Mouse (Mus musculus) left cerebral cortex, postnatal 25 days (tissue): ENCODE data around the gene Heatr5a. TPM values are rescaled to one million over a fixed set of nuclear protein-coding genes. Genes with fewer than 3 reads are reported as not detected.

Experiments used
- DNase-seq, 2 experiments: peaks; one replicate each; pipeline ENCODE4 v3.0.0; 2022; ENCODE audit warnings: low spot score in 2 of 2, mixed read lengths in 1 of 2
- intact Hi-C: fragments of 180-260 bp; cut with DNase I; formaldehyde crosslinking; loops from one replicate; pipeline ENCODE4 v1.15.1; 2025
- total RNA-seq, 2 experiments: library from RNA; stranded (reverse); gene quantifications; 2 replicates each; pipeline ENCODE4 v1.2.3; 2021

Gene Heatr5a
- total RNA-seq, 2 experiments from 2014 or later = 6.4 to 8.8 TPM

DNA sequence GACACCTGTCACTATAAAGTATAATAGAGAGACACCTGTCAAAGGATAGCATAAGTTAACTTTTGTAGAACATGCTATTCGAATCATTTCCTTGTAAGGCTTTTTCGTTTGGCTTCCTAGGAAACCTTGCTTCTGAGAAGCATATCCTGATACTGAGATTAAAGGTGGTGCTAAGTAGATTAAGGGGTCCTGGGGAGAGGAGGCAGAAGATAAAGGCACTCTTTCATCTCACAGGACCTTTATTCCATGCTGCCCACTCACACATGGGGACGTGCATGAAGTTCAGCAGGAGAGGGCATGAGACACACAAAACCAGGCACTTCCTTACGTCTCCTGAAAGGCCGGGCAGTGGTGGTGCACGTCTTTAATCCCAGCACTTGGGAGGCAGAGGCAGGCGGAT, 115.7 kb downstream of the Heatr5a start:
- DNase-seq = no peak
- intact Hi-C loops = no loop called here

DNA sequence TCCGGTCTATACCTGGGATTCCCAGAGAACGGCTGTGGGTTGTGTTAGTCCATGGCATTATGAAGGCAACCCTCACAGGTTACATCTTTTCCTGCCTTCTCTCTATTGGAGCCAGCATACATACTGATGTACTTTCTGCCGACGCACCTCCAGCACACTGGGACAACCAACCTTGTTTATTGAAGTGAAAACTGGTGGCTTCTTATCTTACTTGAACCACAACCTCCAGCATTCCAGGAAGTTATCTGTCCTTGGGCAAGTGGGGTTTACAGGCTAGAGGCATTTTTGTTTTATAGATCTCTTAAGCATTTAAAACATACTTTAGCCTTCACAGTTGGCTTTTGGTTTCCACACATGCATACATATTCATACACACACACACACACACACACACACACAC, 119.5 kb downstream of the Heatr5a start:
- intact Hi-C loops = no loop called here
- DNase-seq = no peak

DNA sequence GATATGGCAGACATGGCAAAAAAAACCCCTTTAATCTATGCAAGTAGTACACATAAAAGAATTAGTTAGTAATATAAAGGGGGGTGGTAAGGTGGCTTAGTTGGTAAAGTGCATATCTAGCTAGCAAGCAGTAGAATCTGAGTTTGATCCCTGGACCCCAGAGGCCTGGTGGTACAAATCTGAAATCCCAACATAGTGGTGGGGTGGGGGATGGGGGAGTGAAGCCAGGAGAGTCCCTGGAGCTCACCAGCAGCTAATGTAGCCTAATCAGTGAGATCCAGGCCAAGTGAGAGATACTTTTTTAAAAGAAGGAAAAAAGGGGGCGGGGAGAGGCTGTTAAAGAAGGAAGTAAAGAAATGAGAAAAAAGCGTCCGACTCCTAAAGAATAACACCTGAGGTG, 120.0 kb downstream of the Heatr5a start:
- intact Hi-C loops = no loop called here
- DNase-seq = no peak

DNA sequence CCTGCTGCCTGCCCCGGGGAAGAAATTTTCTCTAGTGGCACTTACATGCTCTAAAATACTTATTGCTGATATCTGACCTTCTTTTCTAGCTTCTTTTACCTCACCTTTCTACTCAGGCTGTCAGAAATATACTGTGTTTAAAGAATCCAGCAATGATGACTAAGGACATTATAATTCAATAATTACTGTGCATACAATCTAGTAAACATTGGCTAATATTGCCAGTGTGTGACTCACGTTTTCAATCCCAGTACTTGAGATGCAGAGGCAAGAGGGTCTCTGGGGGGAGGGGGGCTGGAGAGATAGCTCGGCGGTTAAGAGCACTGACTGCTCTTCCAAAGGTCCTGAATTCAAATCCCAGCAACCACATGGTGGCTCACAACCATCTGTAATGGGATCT, 120.8 kb downstream of the Heatr5a start:
- intact Hi-C loops = no loop called here

DNA sequence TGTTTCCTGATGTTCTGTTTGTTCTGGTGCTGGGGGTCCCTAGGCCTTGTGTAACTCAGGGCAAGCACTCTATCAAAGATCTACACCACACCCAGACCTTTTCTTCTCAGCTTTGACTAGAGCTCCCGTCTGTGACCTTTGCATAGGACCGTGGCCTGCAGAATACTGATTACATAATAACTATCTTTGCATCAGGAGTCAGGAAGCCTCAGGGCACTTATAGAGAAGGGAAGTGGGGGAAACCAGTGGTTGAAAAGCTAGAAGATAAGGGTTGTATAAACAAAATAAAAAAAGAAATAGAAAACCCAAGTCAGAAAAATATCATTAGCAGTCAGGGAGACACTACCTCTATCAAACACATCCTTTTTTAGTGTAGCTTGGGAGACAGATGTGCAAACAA, 121.2 kb downstream of the Heatr5a start:
- no peak for DNase-seq
- intact Hi-C loops = no loop called here

More for the DNA sequence above, 120.8 kb downstream of the Heatr5a start:
- DNase-seq = no peak

DNA sequence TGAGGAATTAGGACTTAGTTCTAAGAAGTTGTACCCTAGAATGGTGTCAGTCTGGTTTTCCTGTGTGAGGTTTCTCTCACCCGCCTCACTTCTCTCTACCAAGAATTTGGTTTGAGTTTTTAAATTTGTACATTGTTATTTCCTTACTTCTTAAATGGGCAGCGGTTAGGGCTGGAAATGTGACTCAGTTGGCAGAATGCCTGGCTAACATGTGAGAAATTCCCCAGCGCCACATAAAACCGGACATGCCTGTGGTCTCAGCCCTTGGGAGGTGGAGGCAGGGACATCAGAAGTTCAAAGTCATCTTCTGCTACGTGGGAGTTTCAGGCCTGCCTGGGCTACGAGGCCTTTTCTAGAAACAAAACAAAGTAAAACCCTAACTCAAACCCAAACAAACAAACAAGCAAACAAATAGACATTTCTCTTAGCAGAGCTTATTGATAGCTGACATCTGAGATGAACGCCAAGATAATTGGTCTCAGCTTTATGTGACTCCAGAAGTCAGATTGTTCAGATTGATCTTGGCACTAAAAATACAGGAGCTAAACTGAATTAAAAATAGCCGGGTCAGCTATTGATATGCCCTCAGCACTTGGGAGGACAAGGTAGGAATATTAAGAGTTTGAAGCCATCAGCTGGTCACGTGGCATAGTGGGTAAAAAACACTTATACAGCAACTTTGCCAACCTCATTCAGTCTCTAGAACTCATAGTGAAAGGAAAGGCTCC, 123.0 kb downstream of the Heatr5a start:
- intact Hi-C loops = no loop called here
- DNase-seq = no peak

DNA sequence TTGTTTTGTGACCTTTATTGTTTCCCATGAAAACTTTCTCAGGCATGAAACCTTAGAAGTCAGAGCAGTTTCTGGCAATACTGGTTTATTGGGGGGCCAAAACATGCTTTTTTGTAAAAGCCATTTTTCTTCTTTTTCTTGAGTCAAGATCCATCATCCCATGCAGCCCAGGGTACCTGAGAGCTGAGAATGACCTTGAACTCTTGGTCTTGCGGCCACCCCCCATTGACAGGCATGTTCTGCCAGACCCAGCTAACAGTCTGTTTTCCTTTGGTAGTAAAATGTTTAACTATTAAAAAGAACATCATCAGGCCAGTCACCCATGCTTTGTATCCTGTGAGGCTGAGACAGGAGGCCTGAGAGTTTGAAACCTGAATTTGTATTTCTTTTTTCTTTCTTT, 125.9 kb downstream of the Heatr5a start:
- intact Hi-C loops = no loop called here
- DNase-seq = no peak

DNA sequence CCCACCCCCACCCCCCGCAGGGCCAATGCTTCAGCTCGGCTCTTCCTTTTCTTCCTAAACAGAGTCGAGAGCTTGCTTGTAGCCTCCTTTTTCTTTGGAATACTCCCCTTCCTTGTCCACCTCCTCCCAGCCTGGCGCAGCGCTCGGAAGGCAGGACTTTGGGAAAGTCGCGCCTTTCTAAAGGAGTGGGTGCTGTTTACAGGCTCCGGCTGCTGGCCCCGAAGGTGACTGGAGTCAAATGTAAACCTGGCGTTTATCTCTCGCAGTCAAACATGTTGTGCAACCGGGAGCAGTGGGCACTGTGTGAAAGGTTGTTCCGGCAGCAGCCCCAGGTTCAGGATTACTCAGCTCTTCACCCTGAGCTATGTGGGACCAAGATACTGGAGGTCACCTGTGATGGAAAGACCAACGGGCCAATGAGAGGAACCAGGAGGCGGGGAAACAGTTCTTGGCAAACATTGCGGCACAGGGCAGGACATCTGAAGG, 126.3 kb downstream of the Heatr5a start:
- peak; percentile 86 to 92 for DNase-seq
- intact Hi-C loops = loop anchor here (1.0 kb wide), 1 partner anchor 16 kb away; the partner anchor contains the start of gene Hectd1

DNA sequence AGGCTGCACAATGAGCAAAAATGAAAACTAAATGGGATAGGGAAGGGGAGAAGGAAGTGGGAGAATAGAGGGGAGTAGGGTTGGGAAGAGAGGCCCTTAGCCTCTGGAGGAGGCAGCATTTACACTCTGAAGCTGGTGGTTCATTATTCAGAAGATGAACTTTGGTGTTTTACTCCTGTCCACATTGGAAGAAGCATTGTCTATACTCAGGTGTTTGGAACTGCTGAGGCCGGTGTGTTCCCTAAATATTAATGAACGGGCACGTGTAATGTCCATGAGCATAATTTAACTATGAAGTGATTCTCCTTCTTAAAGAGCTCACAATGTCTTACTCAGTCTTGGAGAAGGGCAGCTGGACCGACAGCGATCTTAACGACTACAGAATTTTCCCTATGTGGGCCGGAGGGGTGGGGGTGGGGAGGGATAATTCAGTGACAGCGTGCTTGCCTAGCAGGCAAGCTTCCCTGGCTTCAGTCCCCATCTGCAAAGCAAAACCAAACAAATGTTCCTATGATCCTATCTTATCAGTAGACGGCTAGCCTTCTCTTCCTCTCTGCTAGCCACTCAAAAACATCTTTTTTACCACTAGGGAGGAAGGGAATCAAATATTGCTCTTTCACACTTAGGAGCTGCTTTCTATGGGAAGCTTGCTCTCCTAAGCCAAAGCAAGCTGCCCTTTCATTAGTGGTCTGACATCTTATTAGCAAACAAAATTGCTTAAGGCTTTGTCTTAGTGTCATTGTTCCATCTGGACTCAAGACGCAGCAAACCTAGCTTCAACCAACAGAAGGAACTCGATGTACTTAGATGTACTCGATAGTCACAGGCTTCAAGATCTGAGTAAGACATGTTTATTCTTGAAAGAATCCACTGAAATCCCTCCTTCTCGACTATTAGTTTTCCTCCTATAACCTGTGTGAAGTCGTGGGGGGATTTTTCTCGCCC, 127.3 kb downstream of the Heatr5a start:
- intact Hi-C loops = loop anchor here (1.0 kb wide), 1 partner anchor 15 kb away; the partner anchor contains the start of gene Hectd1
- DNase-seq = no peak

DNA sequence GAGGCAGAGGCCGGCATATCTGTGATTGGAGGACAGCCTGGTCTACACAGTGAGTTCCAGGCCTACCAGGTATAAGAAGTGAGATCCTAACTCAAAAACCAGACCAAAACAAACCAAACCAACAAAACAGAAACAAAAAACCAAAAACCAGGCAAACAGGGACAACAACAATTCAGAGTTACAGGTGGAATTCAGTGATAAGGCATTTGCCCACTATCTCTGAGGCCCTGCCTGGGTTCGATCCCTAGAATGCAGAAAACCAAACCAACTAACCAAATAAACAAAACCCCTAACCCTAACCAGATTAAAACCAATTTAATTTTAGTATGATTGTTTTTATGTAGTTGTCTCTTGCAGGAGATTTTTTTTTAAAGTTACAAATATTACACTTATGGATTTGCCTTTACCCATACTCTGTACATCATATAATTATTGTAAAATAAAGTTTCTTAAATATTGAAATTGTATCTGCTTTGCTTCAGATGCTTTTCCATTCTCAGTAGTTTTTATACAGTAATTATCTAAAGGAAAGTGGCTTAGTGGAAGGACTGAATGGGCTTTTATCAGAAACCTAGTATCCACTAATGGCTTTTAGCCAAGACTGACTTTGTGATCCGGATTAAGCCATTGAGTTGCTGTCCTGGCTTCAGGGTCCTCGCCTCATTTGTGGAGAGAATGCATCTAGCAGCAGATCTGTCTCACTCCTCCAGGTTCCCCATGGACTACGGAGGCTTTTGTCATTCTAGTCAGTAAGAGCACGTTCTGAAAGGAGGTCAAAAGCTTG, 128.8 kb downstream of the Heatr5a start:
- intact Hi-C loops = no loop called here

DNA sequence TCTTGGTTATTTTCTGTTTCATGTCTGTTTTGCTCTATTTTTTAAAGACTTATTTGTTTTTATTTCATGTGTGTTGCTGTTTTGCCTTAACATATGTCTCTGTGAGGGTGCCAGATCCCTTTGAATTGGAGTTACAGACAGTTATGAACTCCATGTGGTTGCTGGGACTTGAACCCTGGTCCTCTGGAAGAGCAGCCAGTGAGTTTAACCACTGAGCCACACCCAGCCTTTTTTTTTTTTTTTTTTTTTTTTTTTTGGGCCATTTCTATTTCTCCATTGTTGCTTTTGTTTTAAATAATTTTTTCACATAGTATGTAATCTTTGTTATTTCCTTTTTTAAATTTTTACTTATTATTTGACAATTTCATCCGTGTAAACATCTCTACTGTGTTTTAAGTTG, 131.3 kb downstream of the Heatr5a start:
- intact Hi-C loops = no loop called here
- DNase-seq = no peak

More for the DNA sequence above, 128.8 kb downstream of the Heatr5a start:
- DNase-seq = no peak

DNA sequence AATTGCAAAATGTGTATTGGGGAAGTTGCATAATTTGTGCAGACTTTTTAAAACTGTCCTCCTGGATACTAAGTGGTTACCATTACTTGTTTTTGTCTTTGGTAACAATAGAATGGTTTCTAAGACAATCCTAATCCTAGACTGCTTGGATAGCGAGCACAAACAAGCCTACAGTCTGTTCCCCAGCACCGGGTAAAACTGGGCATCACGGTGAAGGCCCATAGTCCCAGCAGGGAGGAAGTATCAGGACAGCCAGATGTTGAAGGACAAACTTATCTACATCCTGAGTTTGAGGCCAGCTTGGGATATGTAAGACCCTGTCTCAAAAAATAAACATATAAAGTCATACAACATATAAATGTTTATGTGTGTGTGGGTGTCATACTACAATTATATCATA, 135.9 kb downstream of the Heatr5a start:
- intact Hi-C loops = no loop called here

DNA sequence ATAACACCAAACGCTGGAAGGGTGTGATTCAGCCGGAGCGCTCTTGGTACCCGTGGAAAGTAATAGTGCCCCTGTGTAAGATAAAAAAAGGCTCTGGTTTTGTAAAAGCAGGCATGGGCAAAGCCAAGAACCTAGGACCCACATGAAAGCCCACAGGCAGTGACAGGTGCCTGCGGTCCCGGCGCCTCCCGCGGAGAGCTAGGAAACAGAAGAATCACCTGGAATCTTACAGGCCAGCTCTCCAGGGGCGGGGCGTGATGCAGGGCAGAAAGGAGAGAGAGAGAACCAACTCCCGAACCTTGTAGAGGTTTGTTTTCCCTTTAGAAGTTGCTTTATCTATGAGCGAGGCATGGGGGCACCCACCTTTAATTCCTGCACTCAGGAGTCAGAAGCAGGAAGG, 139.2 kb downstream of the Heatr5a start:
- no peak for DNase-seq
- intact Hi-C loops = no loop called here

More for the DNA sequence above, 135.9 kb downstream of the Heatr5a start:
- DNase-seq = no peak

DNA sequence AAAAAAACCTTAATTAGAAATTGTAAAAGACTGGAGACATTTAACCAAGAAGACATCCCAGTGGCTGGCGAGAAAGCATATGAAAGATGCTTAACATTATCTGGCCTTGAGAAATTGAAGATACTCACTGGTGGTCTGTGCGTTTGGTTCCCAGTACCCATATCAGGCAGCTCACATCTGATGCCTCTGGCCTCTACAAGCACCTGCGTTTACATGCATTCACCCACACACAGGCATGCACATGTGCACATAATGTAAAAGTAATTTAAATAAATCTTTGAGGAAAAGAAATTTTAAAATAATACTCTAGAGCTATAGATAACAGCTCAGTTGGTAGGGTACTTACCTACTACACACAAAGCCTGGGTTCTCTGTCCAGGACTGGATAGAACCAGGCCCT, 139.8 kb downstream of the Heatr5a start:
- DNase-seq = no peak
- intact Hi-C loops = no loop called here

DNA sequence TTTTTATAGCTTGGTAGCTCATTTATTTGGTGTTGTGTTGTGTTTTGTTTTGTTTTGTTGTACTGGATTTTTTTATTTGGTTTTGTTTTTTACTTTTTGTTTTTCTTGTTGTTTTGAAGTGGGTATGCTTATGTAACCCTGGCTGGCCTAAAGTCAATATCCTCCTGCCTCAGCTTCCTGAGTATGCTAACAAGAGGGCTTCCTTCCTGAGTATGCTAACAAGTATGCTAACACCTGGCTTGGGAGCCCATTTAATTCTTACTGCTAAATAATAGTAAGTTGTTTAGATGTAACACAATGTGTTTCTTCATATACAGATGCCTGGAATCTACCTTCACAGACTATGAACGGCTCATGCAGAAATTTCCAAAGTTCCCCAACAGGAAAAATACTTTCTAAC, 140.4 kb downstream of the Heatr5a start:
- no peak for DNase-seq
- intact Hi-C loops = no loop called here

DNA sequence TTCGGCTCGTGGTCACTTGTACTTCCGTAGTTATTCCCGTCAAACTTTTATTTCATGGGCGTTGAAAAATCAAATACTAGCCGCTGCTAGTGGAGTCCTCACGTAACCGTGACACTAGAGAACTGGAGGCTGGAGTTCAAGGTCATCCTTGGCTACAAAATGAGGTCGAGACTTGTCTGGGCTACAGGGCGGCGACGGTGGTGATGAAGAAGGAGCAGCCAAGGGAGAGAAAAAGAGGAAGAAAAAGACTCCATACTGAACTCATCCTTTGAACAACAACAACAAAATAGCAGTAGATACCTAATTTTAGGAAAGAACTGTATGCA, 141.1 kb downstream of the Heatr5a start:
- no peak for DNase-seq
- intact Hi-C loops = no loop called here

DNA sequence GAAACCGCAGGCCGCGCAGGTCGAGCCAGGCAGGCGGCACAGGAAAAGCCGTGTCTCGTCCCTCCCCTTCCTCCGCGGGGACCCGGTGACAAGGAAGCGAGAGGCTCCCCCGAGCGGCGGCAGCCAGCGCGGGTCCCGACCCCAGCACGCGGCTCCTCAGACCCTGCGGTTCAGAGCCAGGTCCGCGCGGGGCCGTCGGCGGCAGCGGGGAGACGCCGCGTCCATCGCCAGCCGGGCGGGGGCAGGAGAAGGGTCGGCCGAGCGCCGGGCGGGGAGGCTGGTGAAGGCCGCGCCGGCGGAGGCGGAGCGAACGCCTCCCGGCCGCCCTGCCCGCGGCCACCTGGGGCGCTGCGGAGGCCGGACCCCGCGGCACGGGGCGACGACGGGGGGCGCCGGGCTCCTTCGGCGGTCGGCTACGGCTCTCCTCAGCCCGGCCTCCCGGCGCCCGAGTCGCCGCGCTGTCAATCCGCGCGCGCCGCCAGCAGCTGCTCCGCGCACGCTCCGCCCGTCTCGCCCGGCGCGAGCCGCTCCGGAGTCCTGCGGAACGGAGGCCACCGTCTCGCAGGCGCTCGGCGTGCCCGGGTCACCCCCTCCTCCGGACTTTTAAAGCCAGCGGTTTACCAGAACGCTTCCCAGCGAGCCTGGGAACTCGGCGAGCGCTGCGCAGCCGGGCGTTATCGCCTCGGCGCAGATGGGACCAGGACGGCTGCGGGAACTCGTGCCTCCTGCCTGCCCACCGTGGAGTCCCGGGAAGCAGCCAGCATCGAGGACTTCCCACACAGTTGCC, 141.6 kb downstream of the Heatr5a start, which contains the start of gene Hectd1:
Gene Hectd1, minus strand, starts transcription at position 247 of the 787 bp plus-strand sequence.
- peak; percentile 86 for DNase-seq
- intact Hi-C loops = loop anchor here (1.0 to 5.0 kb wide), 2 partner anchors 15 to 173 kb away; no protein-coding TSS in a partner anchor

DNA sequence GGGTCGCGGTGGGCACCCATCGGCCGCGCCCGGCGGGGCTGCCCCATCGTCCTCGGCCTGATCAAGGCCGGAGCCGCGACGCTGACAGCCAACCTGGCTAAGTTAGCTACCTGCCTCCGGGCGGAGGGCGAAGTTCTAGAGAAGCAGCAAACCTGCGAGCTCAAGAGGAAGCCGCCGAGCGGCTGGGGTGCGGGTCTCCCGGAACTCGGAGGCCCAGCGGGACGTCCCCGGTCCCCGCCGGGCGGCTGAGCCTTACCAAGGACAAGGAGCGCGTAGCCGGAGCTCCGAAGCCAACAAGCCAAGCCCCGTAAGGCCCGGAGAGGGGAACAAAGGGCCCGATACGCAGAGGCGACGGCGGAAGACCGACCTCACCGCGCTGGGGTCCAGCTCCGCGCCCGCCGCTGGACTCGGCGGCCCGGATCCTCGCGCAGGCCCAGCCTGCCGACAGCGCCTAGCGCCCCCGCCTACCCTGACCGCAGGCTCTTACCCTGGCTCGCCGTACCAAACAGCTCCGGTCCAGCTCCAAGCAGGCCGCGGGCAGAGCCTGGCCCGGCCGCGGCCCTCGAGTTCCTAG, 142.3 kb downstream of the Heatr5a start:
- DNase-seq = no peak
- intact Hi-C loops = loop anchor here (1.0 to 5.0 kb wide), 2 partner anchors 15 to 173 kb away; no protein-coding TSS in a partner anchor
